Mouse (Mus musculus): Measurements from ENCODE around the gene Nhlrc3.

DNA sequence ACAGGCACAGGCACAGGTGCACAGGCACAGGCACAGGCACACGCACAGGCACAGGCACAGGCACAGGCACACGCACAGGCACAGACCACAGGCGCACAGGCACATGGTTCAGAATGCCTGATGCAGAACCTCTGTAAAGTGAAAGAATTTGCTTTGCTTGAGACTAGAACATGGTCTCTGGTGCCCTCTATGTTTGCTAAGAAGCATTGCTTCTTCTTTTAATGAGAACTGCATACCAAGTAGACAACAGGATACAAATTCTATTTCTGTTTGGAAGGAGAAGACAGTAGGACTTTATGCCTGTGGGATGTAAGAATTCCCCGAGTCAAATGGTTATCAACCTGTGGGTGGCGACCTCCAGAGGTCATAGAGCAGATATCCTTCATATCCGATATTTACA lies 39.3 kb upstream of the Nhlrc3 start:
- TF ChIP-seq POLR2A (IDR thresholded peaks at IDR 0.05; ENCODE audit: control insufficient read depth, extremely low read depth, insufficient read depth, low read length, poor library complexity) (no peak), CTCF (IDR thresholded peaks at IDR 0.05; ENCODE audit: borderline replicate concordance, control insufficient read depth, extremely low read depth, insufficient read depth, low read length, poor library complexity) (no peak)

All from thymus, adult 2 months (tissue).